In genomic region chr8:122460524-122461472, GRCm38 (mm10) we compare ENCODE assay signal across 8 mouse cellular contexts. TPM values are rescaled to one million over a fixed set of nuclear protein-coding genes. Genes with fewer than 3 reads are reported as not detected.
DNase-seq lines count a peak whose midpoint lies in the region; ATAC-seq and TF ChIP-seq lines count a peak whose summit lies in the region.

Gene Snai3 (minus strand): TSS chr8:122460733.

- DNase-seq in 3T3-L1 (ENCODE audit: low read depth, low spot score) (peak; percentile 78), R1 (ENCODE audit: low read depth, low spot score) (peak; percentile 76)
- DNase-seq in embryonic facial prominence, embryonic 11.5 days (ENCODE audit: low spot score) = peak; percentile 65
- DNase-seq in heart, postnatal 0 days (ENCODE audit: low spot score) = no peak
- peak; percentile 84 to 88 for DNase-seq in kidney, postnatal 36 days
- DNase-seq in spleen, postnatal 36 days (ENCODE audit: low spot score in 2 of 2) = peak; percentile 70
- DNase-seq in layer of hippocampus, adult 8-10 months (ENCODE audit: low spot score in 2 of 2) = no peak

- peak within 1 kb of the TSS; percentile 45 for H3K4me2 ChIP-seq in embryonic facial prominence, embryonic 11.5 days (ENCODE audit: low read depth, low read length)
- peak within 1 kb of the TSS; percentile 73 for H3K4me2 ChIP-seq in heart, postnatal 0 days (ENCODE audit: low read depth, low read length)

- WGBS in embryonic facial prominence, embryonic 11.5 days = 3% methylated on average over 50 of the region's 56 CpGs
- WGBS in heart, postnatal 0 days = 6% methylated on average over 52 of the region's 56 CpGs

- TF ChIP-seq CTCF in heart, postnatal 0 days (IDR thresholded peaks at IDR 0.05; ENCODE audit: low read depth) = no peak

- peaks cover 8% of the 10 kb centered on the region for H3K4me1 ChIP-seq in embryonic facial prominence, embryonic 11.5 days (ENCODE audit: control insufficient read depth, insufficient read depth, low read length)
- peaks cover 9% of the 10 kb centered on the region for H3K4me1 ChIP-seq in heart, postnatal 0 days (ENCODE audit: control insufficient read depth, insufficient read depth)

- H3K9ac ChIP-seq in embryonic facial prominence, embryonic 11.5 days (replicated peaks; ENCODE audit: low read length) = no peak within 1 kb of the TSS
- peak within 1 kb of the TSS; percentile 44 for H3K9ac ChIP-seq in heart, postnatal 0 days (replicated peaks; ENCODE audit: low read depth, low read length)

- no peaks in the 10 kb centered on the region for H3K9me3 ChIP-seq in embryonic facial prominence, embryonic 11.5 days (replicated peaks; ENCODE audit: control insufficient read depth, low read length)
- H3K9me3 ChIP-seq in heart, postnatal 0 days (replicated peaks; ENCODE audit: control insufficient read depth, low read length) = no peaks in the 10 kb centered on the region

- peak; percentile 77 for ATAC-seq in embryonic facial prominence, embryonic 11.5 days (replicated peaks; ENCODE audit: insufficient number of reproducible peaks, low FRiP score, low TSS enrichment, low read depth)
- ATAC-seq in heart, postnatal 0 days (ENCODE audit: insufficient read depth, low read depth) = peak; percentile 76
- ATAC-seq in megakaryocyte-erythroid progenitor cell, adult 5-6 weeks (replicated peaks; ENCODE audit: low FRiP score, low TSS enrichment, poor library complexity, severe bottlenecking) = peak; percentile 54

- TF ChIP-seq EP300 in heart, postnatal 0 days (IDR thresholded peaks at IDR 0.05; ENCODE audit: low read depth) = no peak

- no peak within 1 kb of the TSS for H3K27ac ChIP-seq in embryonic facial prominence, embryonic 11.5 days (replicated peaks; ENCODE audit: low read depth, low read length)
- no peak within 1 kb of the TSS for H3K27ac ChIP-seq in heart, postnatal 0 days (ENCODE audit: low read depth)

- H3K4me3 ChIP-seq in embryonic facial prominence, embryonic 11.5 days (ENCODE audit: low read depth, low read length) = peak within 1 kb of the TSS; percentile 26
- H3K4me3 ChIP-seq in heart, postnatal 0 days (ENCODE audit: low read depth, low read length) = peak within 1 kb of the TSS; percentile 44

- H3K36me3 ChIP-seq in embryonic facial prominence, embryonic 11.5 days (replicated peaks; ENCODE audit: control insufficient read depth, insufficient read depth, low read depth, low read length) = no peaks in the 10 kb centered on the region
- H3K36me3 ChIP-seq in heart, postnatal 0 days (replicated peaks; ENCODE audit: control insufficient read depth, insufficient read depth, low read length) = peaks cover 6% of the 10 kb centered on the region; the same call in 1 of the 2 replicates

- peaks cover 19% of the 10 kb centered on the region for H3K27me3 ChIP-seq in embryonic facial prominence, embryonic 11.5 days (ENCODE audit: control insufficient read depth, insufficient read depth, low read length)
- H3K27me3 ChIP-seq in heart, postnatal 0 days (ENCODE audit: control insufficient read depth, insufficient read depth, low read length) = peaks cover 28% of the 10 kb centered on the region

RNA-seq across cellular contexts. Expression of gene Snai3, which starts in this region (rescaled TPM):
- 0.17 and 0.34 TPM in 2 replicates for polyA plus RNA-seq in embryonic facial prominence, embryonic 11.5 days (2014; fragmentation: Nextera tagmentation; extraction: Ambion mirVana)
- 1.2 TPM in 1 of 2 replicates, not detected in the other for total RNA-seq in heart, postnatal 0 days (2014; rRNA removed; ENCODE audit: low replicate concordance)
- polyA plus RNA-seq in heart, postnatal 0 days (2015; fragmentation: Nextera tagmentation; extraction: Ambion mirVana) = 0.61 and 1.6 TPM in 2 replicates
- 2.2 TPM in 1 of 2 replicates, not detected in the other for total RNA-seq in megakaryocyte-erythroid progenitor cell, adult 5-6 weeks (2014; fragmentation: Nextera tagmentation)
- not detected in 2 replicates for total RNA-seq in megakaryocyte-erythroid progenitor cell, adult 5-6 weeks (2017)
- not detected for total RNA-seq in layer of hippocampus, adult 8-10 months (2022)

Comparison
In these comparisons a context has a peak if more than half of its experiments do, and no peak if none do; other contexts are left out.
1. Peak in DNase-seq, ATAC-seq, H3K4me3 ChIP-seq and H3K4me2 ChIP-seq in embryonic facial prominence, embryonic 11.5 days; RNA of the gene not detected or under 1 TPM.
2. DNase-seq: peak in 3T3-L1 (single experiment), R1 (single experiment), kidney, postnatal 36 days (2 of 2) and spleen, postnatal 36 days (2 of 2); none in heart, postnatal 0 days (single experiment) and layer of hippocampus, adult 8-10 months (0 of 2).
3. Peak in every context shown above with its lines, with median percentiles within 50 percentile points of each other: ATAC-seq.